Mouse (Mus musculus): ENCODE data around the gene Prpsap1.
"Not testable (repeated sequence)": the region's sequence is repeated elsewhere in the genome, so short reads cannot be mapped to it uniquely, and the experiment has no call there.

Prpsap1 gene

GRCm38 (mm10) chr11:116428872-116429859 is 64.8 kb downstream of the Prpsap1 start:
- DNase-seq (ENCODE audit: low spot score): no peak

- no peak for DNase-seq (ENCODE audit: low spot score)
Measured at GRCm38 (mm10) chr11:116426852-116427575, 67.0 kb downstream of the Prpsap1 start.

- not testable (repeated sequence) for DNase-seq (ENCODE audit: low spot score)
Measured at GRCm38 (mm10) chr11:116426328-116426727, 67.7 kb downstream of the Prpsap1 start.

- no peak for DNase-seq (ENCODE audit: low spot score)
Measured at GRCm38 (mm10) chr11:116424621-116425407, 69.2 kb downstream of the Prpsap1 start.

- no peak for DNase-seq (ENCODE audit: low spot score)
Measured at GRCm38 (mm10) chr11:116423782-116424620, 70.0 kb downstream of the Prpsap1 start.

- DNase-seq (ENCODE audit: low spot score): no peak
Measured at GRCm38 (mm10) chr11:116423214-116423613, 70.8 kb downstream of the Prpsap1 start.

GRCm38 (mm10) chr11:116422562-116422961 is 71.4 kb downstream of the Prpsap1 start:
- no peak for DNase-seq (ENCODE audit: low spot score)

- DNase-seq (ENCODE audit: low spot score): no peak
Measured at GRCm38 (mm10) chr11:116421102-116421501, 72.9 kb downstream of the Prpsap1 start.

Measured in ovary, postnatal 14 days (tissue).